Mouse (Mus musculus) kidney, embryonic 15.5 days (tissue): ENCODE data around the gene Plin3. TPM values are rescaled to one million over a fixed set of nuclear protein-coding genes. Genes with fewer than 3 reads are reported as not detected.

Experiments used
- ATAC-seq: fragments of 200-750 bp; cut with Nextera tagmentation; replicated peaks from 2 replicates; pipeline ENCODE4 v1.8.0; 2017; ENCODE audit warnings: moderate TSS enrichment; ENCODE audit not compliant: low FRiP score
- H3K27ac ChIP-seq: fragments of 300-500 bp; sonication (generic); 2 replicates; pipeline ENCODE4 v1.5.1; 2015; ENCODE audit warnings: mild to moderate bottlenecking, inconsistent platforms
- H3K27me3 ChIP-seq: fragments of 300-500 bp; sonication (generic); 2 replicates; pipeline ENCODE4 v1.6.1; 2015; ENCODE audit warnings: inconsistent platforms
- H3K36me3 ChIP-seq: fragments of 300-500 bp; sonication (generic); 2 replicates; pipeline ENCODE4 v1.6.1; 2015; ENCODE audit warnings: inconsistent platforms
- H3K4me1 ChIP-seq: fragments of 300-500 bp; sonication (generic); 2 replicates; pipeline ENCODE4 v1.6.1; 2015; ENCODE audit warnings: inconsistent platforms
- H3K4me2 ChIP-seq: fragments of 300-500 bp; sonication (generic); 2 replicates; pipeline ENCODE4 v1.6.1; 2015; ENCODE audit warnings: moderate library complexity, mild to moderate bottlenecking, inconsistent platforms
- H3K4me3 ChIP-seq: fragments of 300-500 bp; sonication (generic); replicated peaks from 2 replicates; pipeline ENCODE4 v1.5.1; 2015; ENCODE audit warnings: mild to moderate bottlenecking, inconsistent platforms
- H3K9ac ChIP-seq: fragments of 300-500 bp; sonication (generic); 2 replicates; pipeline ENCODE4 v1.6.1; 2015; ENCODE audit warnings: mild to moderate bottlenecking, inconsistent platforms
- H3K9me3 ChIP-seq: fragments of 300-500 bp; sonication (generic); replicated peaks from 2 replicates; pipeline ENCODE4 v1.6.1; 2016; ENCODE audit warnings: inconsistent platforms
- WGBS: fragments of 180-500 bp; shearing (Covaris S2); methylation state at CpG from one replicate; pipeline ENCODE4 v1.1.7; 2015; ENCODE audit warnings: mixed read lengths; 5-methylcytosine and 5-hydroxymethylcytosine counted together
- polyA plus RNA-seq: library from polyadenylated mRNA; unstranded; fragments of >200 nt; fragmentation: Nextera tagmentation; extraction: Ambion mirVana; gene quantifications from 2 replicates; pipeline ENCODE4 v1.2.1, GENCODE M21; 2015

Gene Plin3
- polyA plus RNA-seq, 1 experiment from 2014 or later, result 77.4 TPM

DNA sequence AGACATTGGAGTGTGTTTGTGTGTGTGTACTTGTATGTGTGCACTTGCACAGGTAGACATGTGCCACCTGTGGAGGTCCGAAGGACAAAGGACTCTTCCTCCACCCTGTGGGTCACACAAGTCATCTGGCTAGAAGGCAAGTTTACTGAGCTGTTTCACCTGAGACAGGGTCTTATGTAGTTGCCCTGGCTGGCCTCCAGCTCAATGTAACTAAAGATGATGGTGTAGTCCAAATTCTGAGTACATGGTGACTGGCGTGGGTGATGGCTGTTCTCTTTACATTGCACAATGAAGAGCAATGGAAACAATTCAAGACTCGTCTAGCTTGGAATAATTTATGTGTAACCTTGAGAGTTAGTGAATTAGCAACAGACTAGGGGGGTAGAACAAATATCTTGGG, 31.7 kb upstream of the Plin3 start:
- no peak overlapping the region for H3K4me3 ChIP-seq
- H3K4me1 ChIP-seq, result peaks cover 37% of the 10 kb centered on the region
- H3K36me3 ChIP-seq, result peaks cover 47% of the 10 kb centered on the region
- no peaks in the 10 kb centered on the region for H3K9me3 ChIP-seq
- H3K4me2 ChIP-seq, result no peak overlapping the region
- peak overlapping the region; percentile 87; the same call in 1 of the 2 replicates for H3K27ac ChIP-seq
- ATAC-seq, result no peak
- no peaks in the 10 kb centered on the region for H3K27me3 ChIP-seq
- H3K9ac ChIP-seq, result no peak overlapping the region
- WGBS, result 61% methylated on average over 3 of the region's 3 CpGs

DNA sequence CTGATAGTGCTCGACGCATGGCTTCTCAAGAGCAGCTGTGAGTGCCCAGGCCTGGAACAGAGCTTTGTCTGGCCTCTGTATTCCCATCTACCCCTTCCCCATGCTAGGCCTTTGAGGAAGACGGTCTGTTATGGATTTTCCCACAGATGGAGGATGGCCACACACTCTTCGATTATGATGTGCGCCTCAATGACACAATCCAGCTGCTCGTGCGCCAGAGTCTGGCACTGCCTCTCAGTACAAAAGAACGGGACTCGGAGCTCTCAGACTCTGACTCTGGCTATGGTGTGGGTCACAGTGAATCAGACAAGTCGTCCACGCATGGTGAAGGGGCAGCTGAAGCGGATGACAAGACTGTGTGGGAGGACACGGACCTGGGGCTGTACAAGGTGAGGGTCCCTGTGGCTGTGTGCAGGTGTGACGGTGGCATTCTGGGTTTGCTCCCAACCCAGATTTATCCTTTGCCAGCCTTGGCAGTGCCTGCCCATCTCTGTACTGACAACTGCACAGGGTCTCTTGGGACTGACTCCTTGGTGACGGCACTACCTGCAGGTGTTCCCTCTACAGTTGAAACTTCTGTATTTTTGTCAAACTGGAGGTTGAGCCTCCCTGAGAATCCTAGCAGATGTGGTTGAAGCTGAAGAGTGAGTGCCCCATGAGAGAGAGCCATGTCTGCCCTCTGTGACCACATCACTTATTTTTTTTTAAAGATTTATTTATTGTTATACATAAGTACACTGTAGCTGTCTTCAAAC, 16.7 kb upstream of the Plin3 start:
- WGBS, result 79% methylated on average over 15 of the region's 15 CpGs
- no peak for ATAC-seq
- H3K36me3 ChIP-seq, result peaks cover 90% of the 10 kb centered on the region
- H3K4me1 ChIP-seq, result peaks cover 47% of the 10 kb centered on the region
- no peaks in the 10 kb centered on the region for H3K27me3 ChIP-seq
- H3K27ac ChIP-seq, result peak overlapping the region; percentile 98; the same call in 1 of the 2 replicates
- H3K9me3 ChIP-seq, result no peaks in the 10 kb centered on the region
- no peak overlapping the region for H3K4me3 ChIP-seq
- H3K9ac ChIP-seq, result 0 out of 2 replicates have a peak overlapping the region, but pooled peaks have one; percentile 7
- no peak overlapping the region for H3K4me2 ChIP-seq

DNA sequence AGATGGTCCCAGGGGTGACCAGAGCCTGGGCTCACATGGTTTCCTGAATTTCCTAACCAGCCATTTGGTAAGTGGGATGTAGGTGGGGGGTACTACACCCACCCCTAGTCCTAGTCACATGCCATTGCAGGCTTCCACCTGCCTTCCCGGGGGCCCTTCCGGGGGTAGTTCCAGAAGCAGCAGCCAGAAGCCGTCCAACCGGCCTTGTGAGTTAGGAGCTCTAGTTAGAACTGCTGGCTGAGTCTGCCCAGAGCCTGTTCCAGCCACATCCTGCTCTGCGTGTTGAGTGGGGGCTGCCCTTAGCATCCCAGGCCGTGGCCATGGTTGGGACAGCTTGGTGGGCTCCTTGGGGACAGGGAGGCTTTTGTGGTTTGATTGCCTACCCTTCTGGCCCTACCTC, 15.4 kb upstream of the Plin3 start:
- Histone ChIP-seq H3K36me3 (peaks cover 77% of the 10 kb centered on the region), H3K27me3 (no peaks in the 10 kb centered on the region), H3K27ac (peak overlapping the region; percentile 98), H3K9me3 (no peaks in the 10 kb centered on the region), H3K4me1 (peaks cover 53% of the 10 kb centered on the region), H3K9ac (no peak overlapping the region; the same call in 1 of the 2 replicates), H3K4me3 (peak overlapping the region; percentile 88; the same call in 1 of the 2 replicates), H3K4me2 (no peak overlapping the region)
- 42% methylated on average over 6 of the region's 6 CpGs for WGBS
- 0 out of 2 replicates have a peak, but pooled peaks have one; percentile 13 for ATAC-seq

DNA sequence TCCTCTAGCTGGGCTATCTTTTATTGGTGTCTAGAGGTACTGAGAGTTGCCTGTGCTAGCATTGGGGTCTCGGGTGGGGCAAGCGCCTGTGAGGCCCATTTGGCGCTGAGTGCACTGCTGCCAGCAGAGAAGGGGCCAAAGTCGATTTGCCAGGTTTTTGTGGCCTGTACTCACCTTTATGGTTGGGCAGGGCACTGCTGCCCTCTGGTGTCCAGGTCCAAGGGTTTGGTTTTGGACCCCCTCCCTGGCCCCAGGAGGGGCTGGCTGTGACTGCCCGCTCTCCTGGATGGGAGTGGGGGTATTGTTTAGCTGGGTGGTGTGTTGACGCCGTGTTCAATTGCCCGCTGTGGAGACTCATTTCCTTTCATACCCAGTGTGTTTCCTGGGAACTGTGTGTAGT, 13.2 kb upstream of the Plin3 start:
- WGBS, result 38% methylated on average over 8 of the region's 8 CpGs
- Histone ChIP-seq H3K27ac (peak overlapping the region; percentile 98), H3K27me3 (no peaks in the 10 kb centered on the region), H3K36me3 (peaks cover 54% of the 10 kb centered on the region), H3K4me2 (peak overlapping the region; percentile 99), H3K9me3 (no peaks in the 10 kb centered on the region), H3K9ac (peak overlapping the region; percentile 79), H3K4me1 (peaks cover 66% of the 10 kb centered on the region), H3K4me3 (peak overlapping the region; percentile 88)
- no peak for ATAC-seq

DNA sequence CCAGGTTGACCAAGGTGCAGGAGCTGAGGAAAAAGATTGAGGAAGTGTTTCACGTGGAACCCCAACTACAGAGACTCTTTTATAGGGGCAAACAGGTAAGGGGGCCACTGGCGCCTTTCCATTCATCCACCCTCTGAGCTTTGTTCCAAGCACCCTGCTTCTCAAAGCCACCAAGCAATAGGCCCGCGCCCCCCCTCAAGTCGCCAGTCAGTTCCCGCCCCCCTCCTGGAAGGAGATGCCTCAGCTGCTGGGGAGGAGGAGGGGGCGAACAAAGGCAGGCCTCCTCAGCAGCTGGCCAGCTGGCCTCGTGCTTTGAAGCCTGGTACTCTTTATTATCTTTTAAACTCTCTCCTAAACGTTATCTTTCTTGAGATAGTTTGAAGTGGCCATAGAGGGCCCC, 12.5 kb upstream of the Plin3 start:
- no peak for ATAC-seq
- WGBS, result 13% methylated on average over 9 of the region's 9 CpGs
- Histone ChIP-seq H3K9ac (peak overlapping the region; percentile 79), H3K27ac (peak overlapping the region; percentile 98), H3K9me3 (no peaks in the 10 kb centered on the region), H3K4me3 (peak overlapping the region; percentile 88), H3K4me2 (peak overlapping the region; percentile 99), H3K36me3 (peaks cover 47% of the 10 kb centered on the region), H3K4me1 (peaks cover 66% of the 10 kb centered on the region), H3K27me3 (no peaks in the 10 kb centered on the region)

- no peak for ATAC-seq
- Histone ChIP-seq H3K36me3 (peaks cover 43% of the 10 kb centered on the region), H3K4me1 (peaks cover 66% of the 10 kb centered on the region), H3K4me2 (peak overlapping the region; percentile 99), H3K27me3 (no peaks in the 10 kb centered on the region), H3K27ac (peak overlapping the region; percentile 98), H3K9ac (peak overlapping the region; percentile 79), H3K4me3 (peak overlapping the region; percentile 88), H3K9me3 (no peaks in the 10 kb centered on the region)
- 3% methylated on average over 11 of the region's 11 CpGs for WGBS
These were observed 12.0 kb upstream of the Plin3 start for GRCm38 (mm10) chr17:56304718-56305117.

DNA sequence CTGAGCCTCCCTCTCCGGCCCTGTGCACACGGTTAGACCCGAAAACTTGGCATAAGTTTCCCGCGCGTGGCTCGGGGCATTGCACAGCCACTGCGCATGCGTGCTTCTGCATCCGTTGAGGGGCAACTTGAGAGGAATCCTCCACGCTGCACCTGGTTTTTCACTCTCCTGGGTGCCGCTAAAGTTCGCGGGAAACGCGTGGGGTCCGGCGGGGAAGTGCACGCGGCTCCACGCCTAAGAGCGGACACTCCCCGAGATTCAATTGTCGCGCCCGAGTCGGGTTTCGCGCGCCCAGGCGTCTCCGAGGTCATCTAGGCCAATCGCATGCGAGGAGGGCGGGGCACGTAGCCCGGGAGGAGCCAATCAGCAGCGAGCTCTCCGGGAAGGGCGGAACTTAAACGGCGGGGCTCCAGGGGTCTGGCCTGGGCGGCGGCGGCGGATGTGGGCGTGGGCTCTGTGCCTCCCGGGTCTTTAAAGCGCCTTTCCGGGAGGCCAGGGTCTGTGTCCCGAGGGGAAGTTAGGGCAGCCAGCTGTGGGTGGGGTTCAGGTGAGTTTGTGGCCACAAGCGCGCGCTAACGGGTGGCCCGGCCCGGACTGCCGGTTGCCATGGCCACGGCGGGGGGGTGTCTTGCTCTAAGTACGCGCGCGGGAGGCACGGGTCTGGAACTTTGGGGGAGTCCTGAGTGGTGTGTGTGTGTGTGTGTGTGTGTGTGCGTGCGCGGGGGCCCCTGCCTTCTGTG, 11.3 kb upstream of the Plin3 start:
- Histone ChIP-seq H3K4me1 (peaks cover 65% of the 10 kb centered on the region), H3K27me3 (no peaks in the 10 kb centered on the region), H3K36me3 (peaks cover 36% of the 10 kb centered on the region), H3K27ac (peak overlapping the region; percentile 98), H3K4me3 (peak overlapping the region; percentile 88), H3K4me2 (peak overlapping the region; percentile 99), H3K9ac (peak overlapping the region; percentile 79), H3K9me3 (no peaks in the 10 kb centered on the region)
- peak; percentile 85 for ATAC-seq
- WGBS, result under 1% methylated on average over 68 of the region's 68 CpGs

- H3K27ac ChIP-seq, result peak within 1 kb of the TSS; percentile 98
- peak within 1 kb of the TSS; percentile 88 for H3K4me3 ChIP-seq
- H3K4me1 ChIP-seq, result peaks cover 58% of the 10 kb centered on the region
- H3K9me3 ChIP-seq, result no peaks in the 10 kb centered on the region
- H3K27me3 ChIP-seq, result no peaks in the 10 kb centered on the region
- H3K9ac ChIP-seq, result peak within 1 kb of the TSS; percentile 79
- under 1% methylated on average over 43 of the region's 43 CpGs for WGBS
- peak; percentile 84 for ATAC-seq
- peak within 1 kb of the TSS; percentile 99 for H3K4me2 ChIP-seq
- H3K36me3 ChIP-seq, result peaks cover 29% of the 10 kb centered on the region
These were observed 10.6 kb upstream of the Plin3 start, which contains the start of gene Uhrf1 for GRCm38 (mm10) chr17:56303160-56303846. TSS of gene Uhrf1 (plus strand) at chr17:56303321.

GRCm38 (mm10) chr17:56302363-56302996, 9.8 kb upstream of the Plin3 start:
- peak overlapping the region; percentile 99 for H3K4me2 ChIP-seq
- H3K27me3 ChIP-seq, result no peaks in the 10 kb centered on the region
- no peaks in the 10 kb centered on the region for H3K9me3 ChIP-seq
- 15% methylated on average over 13 of the region's 13 CpGs for WGBS
- H3K9ac ChIP-seq, result peak overlapping the region; percentile 79
- peak overlapping the region; percentile 98 for H3K27ac ChIP-seq
- peaks cover 49% of the 10 kb centered on the region for H3K4me1 ChIP-seq
- peak; percentile 69 for ATAC-seq
- peak overlapping the region; percentile 88 for H3K4me3 ChIP-seq
- peaks cover 21% of the 10 kb centered on the region for H3K36me3 ChIP-seq

- Histone ChIP-seq H3K36me3 (no peaks in the 10 kb centered on the region), H3K27ac (no peak within 1 kb of the TSS), H3K9me3 (no peaks in the 10 kb centered on the region), H3K9ac (no peak within 1 kb of the TSS), H3K4me1 (peaks cover 26% of the 10 kb centered on the region), H3K4me2 (no peak within 1 kb of the TSS), H3K27me3 (no peaks in the 10 kb centered on the region), H3K4me3 (no peak within 1 kb of the TSS)
- WGBS, result 87% methylated on average over 9 of the region's 9 CpGs
- ATAC-seq, result no peak
These were observed 7.5 kb upstream of the Plin3 start, which contains the start of gene Arrdc5 for GRCm38 (mm10) chr17:56300186-56300585. TSS of gene Arrdc5 (minus strand) at chr17:56300286.

GRCm38 (mm10) chr17:56298238-56298637, 5.6 kb upstream of the Plin3 start:
- no peak overlapping the region for H3K27ac ChIP-seq
- no peaks in the 10 kb centered on the region for H3K36me3 ChIP-seq
- no peaks in the 10 kb centered on the region for H3K27me3 ChIP-seq
- H3K4me3 ChIP-seq, result no peak overlapping the region
- H3K9me3 ChIP-seq, result no peaks in the 10 kb centered on the region
- ATAC-seq, result no peak
- H3K9ac ChIP-seq, result no peak overlapping the region
- peaks cover 15% of the 10 kb centered on the region for H3K4me1 ChIP-seq
- no peak overlapping the region for H3K4me2 ChIP-seq
- WGBS, result 98% methylated on average over 1 of the region's 1 CpGs
